Mouse (Mus musculus) C2C12 (cell line): ENCODE measurements around the gene Manbal.

Experiments used
- CEBPB ChIP-seq: IDR thresholded peaks from one replicate; pipeline ENCODE4 v1.6.1; 2011; ENCODE audit warnings: low read depth, mild to moderate bottlenecking, control low read depth, moderate library complexity
- CTCF ChIP-seq: IDR thresholded peaks from one replicate; pipeline ENCODE4 v1.5.1; 2011; ENCODE audit not compliant: control insufficient read depth, insufficient read depth, insufficient read length
- FOSL1 ChIP-seq: IDR thresholded peaks from one replicate; pipeline ENCODE4 v1.8.0; 2011; ENCODE audit warnings: mild to moderate bottlenecking, low read length; ENCODE audit not compliant: poor library complexity, insufficient read depth, severe bottlenecking
- MAX ChIP-seq: IDR thresholded peaks from one replicate; pipeline ENCODE4 v1.6.1; 2011; ENCODE audit warnings: mild to moderate bottlenecking, control low read depth
- MYOD1 ChIP-seq: IDR thresholded peaks from one replicate; pipeline ENCODE4 v1.6.1; 2011; ENCODE audit warnings: low read depth; ENCODE audit not compliant: control insufficient read depth, insufficient read length
- MYOG ChIP-seq: IDR thresholded peaks from one replicate; pipeline ENCODE4 v1.6.1; 2011; ENCODE audit not compliant: control insufficient read depth, insufficient read length; ENCODE audit errors: extremely low read depth
- USF1 ChIP-seq: IDR thresholded peaks from one replicate; pipeline ENCODE4 v1.6.1; 2011; ENCODE audit warnings: low read depth, mild to moderate bottlenecking, control low read depth, moderate library complexity

- TF ChIP-seq CTCF (no peak), USF1 (no peak), MAX (no peak), MYOD1 (no peak), MYOG (no peak), CEBPB (no peak), FOSL1 (no peak)
These were observed 52.1 kb downstream of the Manbal start for GRCm38 (mm10) chr2:157419506-157419905.
